Mouse (Mus musculus) midbrain, embryonic 14.5 days (tissue): Measurements from ENCODE around the gene Pramef8. TPM values are rescaled to one million over a fixed set of nuclear protein-coding genes. Genes with fewer than 3 reads are reported as not detected.
"Not testable (repeated sequence)": the region's sequence is repeated elsewhere in the genome, so short reads cannot be mapped to it uniquely, and the experiment has no call there.

Experiments
- ATAC-seq: fragments of 200-750 bp; cut with Nextera tagmentation; 2 replicates; pipeline ENCODE4 v1.8.0; 2017; ENCODE audit warnings: moderate number of reproducible peaks, moderate library complexity; ENCODE audit not compliant: low FRiP score, low TSS enrichment
- DNase-seq: peaks from one replicate; pipeline ENCODE4 v3.0.0-alpha.2; 2015
- H3K27ac ChIP-seq: fragments of 300-500 bp; sonication (generic); replicated peaks from 2 replicates; pipeline ENCODE4 v1.5.1; 2014; ENCODE audit warnings: mild to moderate bottlenecking, low read depth, low read length, moderate library complexity
- H3K27me3 ChIP-seq: fragments of 300-500 bp; sonication (generic); 2 replicates; pipeline ENCODE4 v1.6.1; 2014; ENCODE audit warnings: low read length, control low read depth, mixed read lengths; ENCODE audit not compliant: control insufficient read depth, insufficient read depth
- H3K36me3 ChIP-seq: fragments of 300-500 bp; sonication (generic); 2 replicates; pipeline ENCODE4 v1.6.1; 2014; ENCODE audit warnings: low read length, control low read depth; ENCODE audit not compliant: control insufficient read depth, insufficient read depth
- H3K4me1 ChIP-seq: fragments of 300-500 bp; sonication (generic); 2 replicates; pipeline ENCODE4 v1.6.1; 2014; ENCODE audit warnings: mild to moderate bottlenecking, antibody characterized with exemption, low read length, control low read depth; ENCODE audit not compliant: control insufficient read depth, insufficient read depth
- H3K4me2 ChIP-seq: fragments of 300-500 bp; sonication (generic); 2 replicates; pipeline ENCODE4 v1.6.1; 2014; ENCODE audit warnings: mild to moderate bottlenecking, low read length, moderate library complexity
- H3K4me3 ChIP-seq: fragments of 300-500 bp; sonication (generic); replicated peaks from 2 replicates; pipeline ENCODE4 v1.5.1; 2014; ENCODE audit warnings: low read depth, low read length
- H3K9ac ChIP-seq: fragments of 300-500 bp; sonication (generic); replicated peaks from 2 replicates; pipeline ENCODE4 v1.6.1; 2014; ENCODE audit warnings: mild to moderate bottlenecking, low read length, moderate library complexity
- H3K9me3 ChIP-seq: fragments of 300-500 bp; sonication (generic); 2 replicates; pipeline ENCODE4 v1.6.1; 2016; ENCODE audit warnings: low read length, control low read depth, mixed read lengths; ENCODE audit not compliant: control insufficient read depth
- WGBS: fragments of 180-500 bp; shearing (Covaris S2); extraction: QIAGEN DNeasy Blood & Tissue Kit; methylation state at CpG from one replicate; pipeline ENCODE4 v1.1.7; 2014; 5-methylcytosine and 5-hydroxymethylcytosine counted together
- polyA plus RNA-seq: library from polyadenylated mRNA; unstranded; fragments of >200 nt; fragmentation: Nextera tagmentation; extraction: Ambion mirVana; gene quantifications from 2 replicates; pipeline ENCODE4 v1.2.1, GENCODE M21; 2014

Gene Pramef8
- polyA plus RNA-seq, 1 experiment from 2014 or later, result 22.4 TPM

GRCm38 (mm10) chr4:143394181-143394580 is 18.0 kb upstream of the Pramef8 start, which contains the start of gene Pramel1:
Gene Pramel1 (plus strand): TSS chr4:143394428.
- no peak within 1 kb of the TSS for H3K9ac ChIP-seq
- WGBS, result 83% methylated on average over 26 of the region's 26 CpGs
- no peak for ATAC-seq
- no peak within 1 kb of the TSS for H3K27ac ChIP-seq
- H3K4me2 ChIP-seq, result no peak within 1 kb of the TSS
- H3K4me3 ChIP-seq, result no peak within 1 kb of the TSS
- peaks cover 4% of the 10 kb centered on the region; the same call in 1 of the 2 replicates for H3K9me3 ChIP-seq
- no peaks in the 10 kb centered on the region for H3K4me1 ChIP-seq
- H3K36me3 ChIP-seq, result no peaks in the 10 kb centered on the region
- no peaks in the 10 kb centered on the region for H3K27me3 ChIP-seq
- DNase-seq, result no peak

GRCm38 (mm10) chr4:143411566-143412218 is 534 bp upstream of the Pramef8 start:
- H3K9me3 ChIP-seq, result peaks cover 6% of the 10 kb centered on the region; the same call in 1 of the 2 replicates
- DNase-seq (peak; percentile 11), ATAC-seq (peak; percentile 41; the same call in 1 of the 2 replicates)
- WGBS, result 72% methylated on average over 5 of the region's 5 CpGs
- H3K27me3 ChIP-seq, result no peaks in the 10 kb centered on the region
- H3K4me1 ChIP-seq, result peaks cover 4% of the 10 kb centered on the region; the same call in 1 of the 2 replicates
- H3K4me2 ChIP-seq, result peak overlapping the region; percentile 58
- peaks cover 24% of the 10 kb centered on the region for H3K36me3 ChIP-seq
- peak overlapping the region; percentile 89 for H3K27ac ChIP-seq
- H3K9ac ChIP-seq, result peak overlapping the region; percentile 49
- H3K4me3 ChIP-seq, result peak overlapping the region; percentile 54

GRCm38 (mm10) chr4:143413621-143414020 is 1.4 kb downstream of the Pramef8 start:
- peaks cover 4% of the 10 kb centered on the region; the same call in 1 of the 2 replicates for H3K4me1 ChIP-seq
- no peak for DNase-seq
- H3K9ac ChIP-seq, result no peak overlapping the region
- peaks cover 6% of the 10 kb centered on the region; the same call in 1 of the 2 replicates for H3K9me3 ChIP-seq
- 100% methylated on average over 1 of the region's 1 CpGs for WGBS
- H3K4me3 ChIP-seq, result no peak overlapping the region
- H3K27me3 ChIP-seq, result no peaks in the 10 kb centered on the region
- no peak overlapping the region for H3K27ac ChIP-seq
- ATAC-seq, result no peak
- H3K36me3 ChIP-seq, result peaks cover 43% of the 10 kb centered on the region
- H3K4me2 ChIP-seq, result peak overlapping the region; percentile 59

GRCm38 (mm10) chr4:143414121-143414520 is 1.9 kb downstream of the Pramef8 start:
- no peak overlapping the region for H3K4me3 ChIP-seq
- peaks cover 6% of the 10 kb centered on the region; the same call in 1 of the 2 replicates for H3K9me3 ChIP-seq
- no peak for ATAC-seq
- H3K27ac ChIP-seq, result no peak overlapping the region
- H3K4me1 ChIP-seq, result peaks cover 4% of the 10 kb centered on the region; the same call in 1 of the 2 replicates
- WGBS, result over 99% methylated on average over 3 of the region's 3 CpGs
- DNase-seq, result no peak
- peaks cover 48% of the 10 kb centered on the region for H3K36me3 ChIP-seq
- no peaks in the 10 kb centered on the region for H3K27me3 ChIP-seq
- no peak overlapping the region for H3K4me2 ChIP-seq
- H3K9ac ChIP-seq, result no peak overlapping the region

GRCm38 (mm10) chr4:143426770-143427169 is 14.5 kb downstream of the Pramef8 start:
- not testable (repeated sequence) for H3K27ac ChIP-seq, H3K9me3 ChIP-seq, H3K36me3 ChIP-seq, H3K4me2 ChIP-seq, H3K4me1 ChIP-seq, H3K27me3 ChIP-seq, ATAC-seq, DNase-seq, H3K9ac ChIP-seq, H3K4me3 ChIP-seq
- 84% methylated on average over 5 of the region's 5 CpGs for WGBS

- H3K27ac ChIP-seq, result no peak within 1 kb of the TSS
- DNase-seq, result no peak
- H3K9ac ChIP-seq, result no peak within 1 kb of the TSS
- WGBS, result 85% methylated on average over 3 of the region's 3 CpGs
- no peaks in the 10 kb centered on the region for H3K4me1 ChIP-seq
- peaks cover 3% of the 10 kb centered on the region; the same call in 1 of the 2 replicates for H3K9me3 ChIP-seq
- ATAC-seq, result no peak
- H3K4me2 ChIP-seq, result no peak within 1 kb of the TSS
- H3K36me3 ChIP-seq, result no peaks in the 10 kb centered on the region
- H3K27me3 ChIP-seq, result no peaks in the 10 kb centered on the region
- H3K4me3 ChIP-seq, result no peak within 1 kb of the TSS
Observed at GRCm38 (mm10) chr4:143450224-143450623, 38.0 kb downstream of the Pramef8 start, which contains the start of gene Oog4. Gene Oog4 (minus strand): TSS chr4:143450324.

Other genes starting within 250 kb of the Pramef8 start
- 15.0 and 22.0 TPM in 2 replicates for gene Prdm2, start 199.4 kb upstream of the Pramef8 start, polyA plus RNA-seq
- 41.4 and 61.2 TPM in 2 replicates for gene Pdpn, start 112.9 kb upstream of the Pramef8 start, polyA plus RNA-seq
- 0.21 and 0.39 TPM in 2 replicates for gene Lrrc38, start 62.7 kb upstream of the Pramef8 start, polyA plus RNA-seq
- not detected in 2 replicates for gene Pramel1, start 18.0 kb upstream of the Pramef8 start, polyA plus RNA-seq
- not detected in 2 replicates for gene Oog4, start 37.9 kb downstream of the Pramef8 start, polyA plus RNA-seq
- not detected in 2 replicates for gene Gm13043, start 98.9 kb downstream of the Pramef8 start, polyA plus RNA-seq
- not detected in 2 replicates for gene Gm13040, start 123.5 kb downstream of the Pramef8 start, polyA plus RNA-seq
- gene BC080695, start 139.3 kb downstream of the Pramef8 start, polyA plus RNA-seq, result not detected in 2 replicates
- not detected in 2 replicates for gene Gm13057, start 139.3 kb downstream of the Pramef8 start, polyA plus RNA-seq
- not detected in 2 replicates for gene Gm13083, start 202.6 kb downstream of the Pramef8 start, polyA plus RNA-seq
- gene Gm13088, start 244.8 kb downstream of the Pramef8 start, polyA plus RNA-seq, result not detected in 2 replicates